Mouse (Mus musculus) kidney, adult 2 months (tissue): ENCODE results near the gene Cacnb4.

Source experiments
- CTCF ChIP-seq: fragments of 200-500 bp; conservative IDR thresholded peaks from 2 replicates; pipeline ENCODE4 v1.5.1; 2011; ENCODE audit warnings: low read depth, mild to moderate bottlenecking, control low read depth, low read length, moderate library complexity, mixed read lengths; ENCODE audit not compliant: insufficient read depth, insufficient read length
- POLR2A ChIP-seq: fragments of 200-500 bp; IDR thresholded peaks from one replicate; pipeline ENCODE4 v1.6.1; 2011; ENCODE audit warnings: low read depth, low read length, control low read depth

- TF ChIP-seq CTCF (no peak), POLR2A (no peak)
These were observed 277 bp upstream of the Cacnb4 start for GRCm38 (mm10) chr2:52676913-52677303.
